Mouse (Mus musculus) lung, postnatal 25 days (tissue): Measurements from ENCODE around the gene Gm20388.

Source experiments
- DNase-seq: peaks from one replicate; pipeline ENCODE4 v3.0.0; 2022; ENCODE audit warnings: low spot score

The Gm20388 gene

GRCm38 (mm10) chr8:120230715-120231614, 320.3 kb downstream of the Gm20388 start:
- DNase-seq: no peak

GRCm38 (mm10) chr8:120231870-120232269, 321.2 kb downstream of the Gm20388 start:
- DNase-seq: no peak

- no peak for DNase-seq
These were observed 321.8 kb downstream of the Gm20388 start for GRCm38 (mm10) chr8:120232398-120232797.

- peak; percentile 44 for DNase-seq
These were observed 322.3 kb downstream of the Gm20388 start for GRCm38 (mm10) chr8:120232913-120233312.

GRCm38 (mm10) chr8:120234457-120234856, 323.8 kb downstream of the Gm20388 start:
- DNase-seq: no peak

- no peak for DNase-seq
These were observed 324.2 kb downstream of the Gm20388 start for GRCm38 (mm10) chr8:120234866-120235265.

GRCm38 (mm10) chr8:120243222-120243621, 332.6 kb downstream of the Gm20388 start:
- no peak for DNase-seq

- DNase-seq: no peak
These were observed 333.3 kb downstream of the Gm20388 start for GRCm38 (mm10) chr8:120243916-120244451.

GRCm38 (mm10) chr8:120244553-120244952, 333.9 kb downstream of the Gm20388 start:
- DNase-seq: no peak

- DNase-seq: no peak
These were observed 337.0 kb downstream of the Gm20388 start for GRCm38 (mm10) chr8:120247618-120248017.

GRCm38 (mm10) chr8:120248031-120248430, 337.4 kb downstream of the Gm20388 start:
- DNase-seq: no peak

- no peak for DNase-seq
These were observed 337.8 kb downstream of the Gm20388 start for GRCm38 (mm10) chr8:120248451-120248850.

- no peak for DNase-seq
These were observed 339.2 kb downstream of the Gm20388 start for GRCm38 (mm10) chr8:120249800-120250336.

- DNase-seq: no peak
These were observed 340.2 kb downstream of the Gm20388 start for GRCm38 (mm10) chr8:120250750-120251410.

- DNase-seq: peak; percentile 76
These were observed 340.9 kb downstream of the Gm20388 start for GRCm38 (mm10) chr8:120251411-120252035.

- DNase-seq: no peak
These were observed 343.0 kb downstream of the Gm20388 start for GRCm38 (mm10) chr8:120253626-120254025.

GRCm38 (mm10) chr8:120255406-120255987, 344.9 kb downstream of the Gm20388 start:
- DNase-seq: peak; percentile 49

- peak; percentile 64 for DNase-seq
These were observed 346.3 kb downstream of the Gm20388 start for GRCm38 (mm10) chr8:120256958-120257357.

GRCm38 (mm10) chr8:120259206-120259605, 348.6 kb downstream of the Gm20388 start:
- DNase-seq: no peak

GRCm38 (mm10) chr8:120260677-120261076, 350.0 kb downstream of the Gm20388 start:
- no peak for DNase-seq

- DNase-seq: no peak
These were observed 350.9 kb downstream of the Gm20388 start for GRCm38 (mm10) chr8:120261338-120262120.
